Mouse (Mus musculus) olfactory bulb, adult 2 months (tissue): ENCODE measurements around the gene Myo5a. TPM values are rescaled to one million over a fixed set of nuclear protein-coding genes. Genes with fewer than 3 reads are reported as not detected.

Experiments used
- H3K27ac ChIP-seq: fragments of 200-500 bp; 2 replicates; pipeline ENCODE4 v1.5.1; 2012; ENCODE audit warnings: low read depth, low read length; ENCODE audit not compliant: insufficient read depth
- H3K4me1 ChIP-seq: fragments of 200-500 bp; 2 replicates; pipeline ENCODE4 v1.6.1; 2012; ENCODE audit warnings: low read length; ENCODE audit not compliant: control insufficient read depth, insufficient read depth
- H3K4me3 ChIP-seq: fragments of 200-500 bp; 2 replicates; pipeline ENCODE4 v1.5.1; 2012; ENCODE audit warnings: mild to moderate bottlenecking, low read depth, low read length, moderate library complexity; ENCODE audit not compliant: insufficient read depth
- CTCF ChIP-seq: fragments of 200-500 bp; IDR thresholded peaks from 2 replicates; pipeline ENCODE4 v1.5.1; 2012; ENCODE audit warnings: low read depth, mild to moderate bottlenecking, low read length, moderate library complexity; ENCODE audit not compliant: insufficient read depth
- POLR2A ChIP-seq: fragments of 200-500 bp; IDR thresholded peaks from 2 replicates; pipeline ENCODE4 v1.6.1; 2012; ENCODE audit warnings: mild to moderate bottlenecking, low read depth, low read length, moderate library complexity; ENCODE audit not compliant: insufficient read depth
- WGBS: fragments of 180-500 bp; shearing (Covaris S2); methylation state at CpG from one replicate; pipeline ENCODE4 v1.1.7; 2018; 5-methylcytosine and 5-hydroxymethylcytosine counted together
- polyA plus RNA-seq: library from polyadenylated mRNA; stranded (reverse); fragments of >200 nt; gene quantifications from 2 replicates; pipeline ENCODE4 v1.2.4, GENCODE M21; 2012; ENCODE audit warnings: low replicate concordance; ENCODE audit not compliant: missing spikeins, insufficient read depth, insufficient read length

Gene Myo5a
- polyA plus RNA-seq, 1 experiment = 292 TPM

GRCm38 (mm10) chr9:75234983-75235627 is 164.3 kb downstream of the Myo5a start:
- WGBS = 58% methylated on average over 12 of the region's 12 CpGs
- TF ChIP-seq POLR2A (no peak), CTCF (no peak)
- H3K4me1 ChIP-seq = peaks cover 15% of the 10 kb centered on the region
- H3K4me3 ChIP-seq = no peak overlapping the region
- no peak overlapping the region for H3K27ac ChIP-seq

- Histone ChIP-seq H3K27ac (no peak overlapping the region), H3K4me3 (no peak overlapping the region), H3K4me1 (peaks cover 15% of the 10 kb centered on the region)
- WGBS = 84% methylated on average over 2 of the region's 2 CpGs
- TF ChIP-seq CTCF = no peak
- no peak for TF ChIP-seq POLR2A
These were observed 164.9 kb downstream of the Myo5a start for GRCm38 (mm10) chr9:75235696-75236095.

GRCm38 (mm10) chr9:75236416-75237308 is 165.8 kb downstream of the Myo5a start:
- H3K27ac ChIP-seq = no peak overlapping the region

GRCm38 (mm10) chr9:75238179-75238578 is 167.4 kb downstream of the Myo5a start:
- H3K4me1 ChIP-seq = peaks cover 11% of the 10 kb centered on the region
- no peak overlapping the region for H3K4me3 ChIP-seq
- TF ChIP-seq POLR2A (no peak), CTCF (no peak)
- WGBS = 86% methylated on average over 3 of the region's 3 CpGs
- no peak overlapping the region for H3K27ac ChIP-seq

More at GRCm38 (mm10) chr9:75236416-75237308, 165.8 kb downstream of the Myo5a start:
- no peak overlapping the region for H3K4me3 ChIP-seq
- TF ChIP-seq POLR2A (no peak), CTCF (no peak)
- WGBS = 89% methylated on average over 12 of the region's 12 CpGs
- peaks cover 15% of the 10 kb centered on the region for H3K4me1 ChIP-seq

- Histone ChIP-seq H3K4me3 (no peak overlapping the region), H3K27ac (no peak overlapping the region), H3K4me1 (peaks cover 9% of the 10 kb centered on the region)
- TF ChIP-seq POLR2A (no peak), CTCF (no peak)
- WGBS = 55% methylated on average over 6 of the region's 6 CpGs
These were observed 172.2 kb downstream of the Myo5a start for GRCm38 (mm10) chr9:75243052-75243451.

GRCm38 (mm10) chr9:75243730-75244406 is 173.1 kb downstream of the Myo5a start:
- Histone ChIP-seq H3K4me3 (no peak overlapping the region), H3K27ac (no peak overlapping the region), H3K4me1 (peaks cover 9% of the 10 kb centered on the region)
- TF ChIP-seq POLR2A (no peak), CTCF (no peak)
- 28% methylated on average over 5 of the region's 5 CpGs for WGBS

GRCm38 (mm10) chr9:75244527-75244926 is 173.7 kb downstream of the Myo5a start:
- TF ChIP-seq POLR2A (no peak), CTCF (no peak)
- H3K4me1 ChIP-seq = peaks cover 9% of the 10 kb centered on the region
- 82% methylated on average over 4 of the region's 4 CpGs for WGBS
- H3K4me3 ChIP-seq = no peak overlapping the region
- H3K27ac ChIP-seq = no peak overlapping the region

- TF ChIP-seq CTCF (no peak), POLR2A (no peak)
- H3K4me3 ChIP-seq = no peak overlapping the region
- H3K4me1 ChIP-seq = peaks cover 9% of the 10 kb centered on the region
- 87% methylated on average over 13 of the region's 13 CpGs for WGBS
- no peak overlapping the region for H3K27ac ChIP-seq
These were observed 175.5 kb downstream of the Myo5a start for GRCm38 (mm10) chr9:75246080-75246930.
